Mouse (Mus musculus) gastrocnemius, adult 2 months (tissue): Measurements from ENCODE around the gene Sp7. TPM values are rescaled to one million over a fixed set of nuclear protein-coding genes. Genes with fewer than 3 reads are reported as not detected.

Source experiments
- DNase-seq: peaks from one replicate; pipeline ENCODE4 v3.0.0; 2022
- H3K27ac ChIP-seq: fragments of 200-600 bp; 2 replicates; pipeline ENCODE4 v1.8.1; 2022; ENCODE audit warnings: mild to moderate bottlenecking
- H3K4me3 ChIP-seq: fragments of 200-600 bp; 2 replicates; pipeline ENCODE4 v1.8.1; 2022; ENCODE audit warnings: mild to moderate bottlenecking, moderate library complexity
- CTCF ChIP-seq: fragments of 200-600 bp; IDR thresholded peaks from 2 replicates; pipeline ENCODE4 v1.8.1; 2022; ENCODE audit warnings: antibody characterized with exemption, mild to moderate bottlenecking, moderate library complexity
- intact Hi-C: fragments of 180-260 bp; cut with DNase I; formaldehyde crosslinking; loops from one replicate; pipeline ENCODE4 v1.15.1; 2025
- long read RNA-seq, 2 experiments: library from polyadenylated mRNA; stranded (forward); transcript quantifications; one replicate each; pipeline ENCODE4 v2.0.0; 2021
- total RNA-seq, 2 experiments: library from RNA; stranded (reverse); gene quantifications; 2 replicates each; pipeline ENCODE4 v1.2.3; 2021

Sp7 gene
- total RNA-seq = not detected
- long read RNA-seq, experiment 1 = 0 reads
- long read RNA-seq, experiment 2 = 0 reads

GRCm38 (mm10) chr15:102366733-102367344, at the start of gene Sp7:
TSS of gene Sp7 (minus strand) at chr15:102367182.
- H3K27ac ChIP-seq = no peak within 1 kb of the TSS
- no peak for TF ChIP-seq CTCF
- H3K4me3 ChIP-seq = no peak within 1 kb of the TSS
- intact Hi-C loops = no loop called here
- no peak for DNase-seq

GRCm38 (mm10) chr15:102413687-102414086, 46.7 kb upstream of the Sp7 start:
- no peak for TF ChIP-seq CTCF
- intact Hi-C loops = no loop called here
- no peak for DNase-seq
- H3K4me3 ChIP-seq = no peak overlapping the region
- H3K27ac ChIP-seq = peak overlapping the region; percentile 40

- Histone ChIP-seq H3K4me3 (peak overlapping the region; percentile 49), H3K27ac (peak overlapping the region; percentile 54; the same call in 1 of the 2 replicates)
- no peak for TF ChIP-seq CTCF
- DNase-seq = no peak
- intact Hi-C loops = no loop called here
Observed at GRCm38 (mm10) chr15:102411077-102411476, 44.1 kb upstream of the Sp7 start.

DNA sequence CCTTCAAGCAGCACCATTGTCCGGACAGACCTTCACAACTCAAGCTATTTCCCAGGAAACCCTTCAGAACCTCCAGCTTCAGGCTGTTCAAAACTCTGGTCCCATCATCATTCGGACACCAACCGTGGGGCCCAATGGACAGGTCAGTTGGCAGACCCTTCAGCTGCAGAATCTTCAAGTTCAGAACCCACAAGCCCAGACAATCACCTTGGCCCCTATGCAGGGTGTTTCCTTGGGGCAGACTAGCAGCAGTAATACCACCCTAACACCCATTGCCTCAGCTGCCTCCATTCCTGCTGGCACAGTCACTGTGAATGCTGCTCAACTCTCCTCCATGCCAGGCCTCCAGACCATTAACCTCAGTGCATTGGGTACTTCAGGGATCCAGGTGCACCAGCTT, 42.3 kb upstream of the Sp7 start:
- intact Hi-C loops = no loop called here
- peak overlapping the region; percentile 49 for H3K4me3 ChIP-seq
- no peak for TF ChIP-seq CTCF

GRCm38 (mm10) chr15:102408558-102409130, 41.7 kb upstream of the Sp7 start:
- H3K4me3 ChIP-seq = peak overlapping the region; percentile 49
- no peak for DNase-seq
- intact Hi-C loops = no loop called here
- peak overlapping the region; percentile 95 for H3K27ac ChIP-seq
- TF ChIP-seq CTCF = no peak

More for the DNA sequence above, 42.3 kb upstream of the Sp7 start:
- H3K27ac ChIP-seq = peak overlapping the region; percentile 54
- DNase-seq = no peak

DNA sequence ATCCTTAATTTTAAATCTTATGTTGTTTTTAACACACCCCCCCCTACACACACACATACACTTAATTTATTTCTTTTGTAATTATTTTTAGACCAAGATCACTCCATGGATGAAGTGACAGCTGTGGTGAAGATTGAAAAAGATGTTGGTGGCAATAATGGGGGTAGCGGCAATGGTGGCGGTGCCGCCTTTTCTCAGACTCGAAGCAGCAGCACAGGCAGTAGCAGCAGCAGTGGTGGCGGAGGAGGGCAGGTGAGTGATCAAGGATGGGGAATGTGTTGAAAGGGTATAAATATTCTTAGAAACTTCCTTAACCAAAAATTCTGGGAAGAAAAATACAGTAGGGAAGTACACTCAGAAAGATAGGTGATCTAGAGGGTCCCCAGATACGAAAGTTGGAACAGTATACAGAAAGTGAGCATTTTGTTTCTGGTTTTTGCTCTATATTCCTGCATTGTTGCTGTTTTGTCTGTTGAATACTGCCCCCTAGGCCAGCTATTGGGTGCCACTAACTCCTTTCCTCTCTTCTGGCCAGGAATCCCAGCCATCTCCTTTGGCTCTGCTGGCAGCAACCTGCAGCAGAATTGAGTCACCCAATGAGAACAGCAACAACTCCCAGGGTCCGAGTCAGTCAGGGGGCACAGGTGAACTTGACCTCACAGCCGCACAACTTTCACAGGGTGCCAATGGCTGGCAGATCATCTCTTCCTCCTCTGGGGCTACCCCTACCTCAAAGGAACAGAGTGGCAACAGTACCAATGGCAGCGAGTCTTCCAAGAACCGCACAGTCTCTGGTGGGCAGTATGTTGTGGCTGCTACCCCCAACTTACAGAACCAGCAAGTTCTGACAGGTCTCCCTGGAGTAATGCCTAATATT, 40.9 kb upstream of the Sp7 start:
- DNase-seq = no peak
- H3K4me3 ChIP-seq = peak overlapping the region; percentile 49
- peak overlapping the region; percentile 95 for H3K27ac ChIP-seq
- peak; percentile 26; the same call in 1 of the 2 replicates for TF ChIP-seq CTCF
- intact Hi-C loops = no loop called here

GRCm38 (mm10) chr15:102406912-102407580, 40.1 kb upstream of the Sp7 start:
- DNase-seq = no peak
- intact Hi-C loops = no loop called here
- H3K4me3 ChIP-seq = peak overlapping the region; percentile 81
- peak overlapping the region; percentile 95 for H3K27ac ChIP-seq
- no peak for TF ChIP-seq CTCF

- DNase-seq = peak; percentile 95
- Histone ChIP-seq H3K4me3 (peak overlapping the region; percentile 81), H3K27ac (peak overlapping the region; percentile 95)
- TF ChIP-seq CTCF = no peak
- intact Hi-C loops = no loop called here
Observed at GRCm38 (mm10) chr15:102406196-102406911, 39.4 kb upstream of the Sp7 start.

- peak within 1 kb of the TSS; percentile 98 for H3K27ac ChIP-seq
- peak within 1 kb of the TSS; percentile 81 for H3K4me3 ChIP-seq
- intact Hi-C loops = no loop called here
- peak; percentile 99 for DNase-seq
- TF ChIP-seq CTCF = no peak
Observed at GRCm38 (mm10) chr15:102405489-102406195, 38.7 kb upstream of the Sp7 start, which contains the start of gene Sp1. TSS of gene Sp1 (plus strand) at chr15:102406143.

- peak overlapping the region; percentile 78 for H3K4me3 ChIP-seq
- intact Hi-C loops = no loop called here
- H3K27ac ChIP-seq = peak overlapping the region; percentile 98
- DNase-seq = no peak
- TF ChIP-seq CTCF = peak; percentile 66
Observed at GRCm38 (mm10) chr15:102404608-102405488, 37.9 kb upstream of the Sp7 start.

GRCm38 (mm10) chr15:102402210-102402609, 35.2 kb upstream of the Sp7 start:
- no peak for DNase-seq
- TF ChIP-seq CTCF = no peak
- Histone ChIP-seq H3K4me3 (no peak overlapping the region), H3K27ac (peak overlapping the region; percentile 96)
- intact Hi-C loops = no loop called here
